Mouse (Mus musculus) mesoderm, embryonic 11.5 days (tissue): ENCODE results near the gene Ucma.
A peak's percentile ranks its signal among the peaks of the same experiment; 100 is the strongest.
"Not testable (repeated sequence)": the region's sequence is repeated elsewhere in the genome, so short reads cannot be mapped to it uniquely, and the experiment has no call there.

Source experiments
- DNase-seq: peaks from one replicate; pipeline ENCODE4 v3.0.0-alpha.2; 2012; ENCODE audit warnings: low read depth, low spot score

Gene Ucma

DNA sequence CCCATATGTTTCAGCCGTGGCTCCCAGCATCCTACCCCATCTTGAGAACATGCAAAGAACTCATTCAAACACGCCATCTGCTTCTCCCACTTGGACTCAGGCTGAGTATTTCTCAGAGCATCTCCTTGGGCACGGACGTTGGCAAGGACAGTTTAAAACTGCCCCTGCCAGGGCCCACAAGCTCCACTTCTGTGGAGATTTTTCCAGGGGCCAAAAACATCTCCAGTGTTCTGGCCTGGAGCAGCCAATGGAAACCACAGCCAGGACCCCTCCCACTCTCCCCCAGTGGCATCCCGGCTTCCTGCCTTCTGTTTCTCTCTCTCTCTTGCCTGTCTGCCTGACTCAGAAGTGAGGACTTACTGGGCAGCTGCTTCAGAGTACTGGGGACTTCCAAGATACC lies at the start of gene Ucma:
Gene Ucma (plus strand): TSS at position 316 of the 400 bp plus-strand sequence.
- no peak for DNase-seq

GRCm38 (mm10) chr2:4927391-4927790 lies 48.5 kb upstream of the Ucma start:
- DNase-seq: no peak

- DNase-seq: no peak
Measured at GRCm38 (mm10) chr2:4929230-4929629, 46.7 kb upstream of the Ucma start.

- no peak for DNase-seq
Measured at GRCm38 (mm10) chr2:4934516-4934915, 41.4 kb upstream of the Ucma start.

GRCm38 (mm10) chr2:4937931-4938330 lies 38.0 kb upstream of the Ucma start:
- DNase-seq: no peak

GRCm38 (mm10) chr2:4940861-4941260 lies 35.1 kb upstream of the Ucma start:
- DNase-seq: no peak

DNA sequence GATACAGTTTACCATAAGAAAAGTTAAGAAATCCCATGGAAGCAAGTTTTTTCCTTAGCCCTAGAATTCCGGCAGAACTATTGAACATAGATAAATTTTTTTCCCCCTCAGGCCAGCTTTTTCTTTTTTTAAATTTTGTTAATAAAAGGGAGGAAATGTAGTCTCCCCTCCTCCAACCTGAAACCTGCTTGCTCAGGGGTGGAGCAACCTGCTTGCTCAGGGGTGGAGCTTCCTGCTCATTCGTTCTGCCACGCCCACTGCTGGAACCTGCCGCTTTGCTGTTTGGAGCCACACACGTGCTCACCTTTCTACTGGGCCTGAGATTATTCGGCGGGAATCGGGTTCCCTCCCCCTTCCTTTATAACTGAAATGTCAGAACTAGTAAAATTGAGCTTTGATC lies 26.2 kb upstream of the Ucma start:
- not testable (repeated sequence) for DNase-seq

DNA sequence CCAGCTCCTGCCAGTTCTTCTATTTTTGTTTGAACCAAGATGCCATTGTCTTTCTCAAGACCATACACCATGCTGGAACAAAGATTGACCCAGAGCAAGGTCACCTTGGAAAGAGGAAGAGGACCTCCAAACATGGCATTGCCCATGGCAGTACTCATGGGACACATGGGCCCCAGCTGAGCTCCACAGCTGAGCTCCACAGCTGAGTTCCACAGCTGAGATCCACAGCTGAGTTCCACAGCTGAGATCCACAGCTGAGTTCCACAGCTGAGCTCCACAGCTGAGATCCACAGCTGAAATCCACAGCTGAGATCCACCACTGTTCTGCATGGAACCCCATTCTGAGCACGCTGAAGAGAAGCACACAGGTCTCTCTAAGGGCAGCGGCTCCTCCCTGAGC lies 24.9 kb upstream of the Ucma start:
- DNase-seq: no peak

GRCm38 (mm10) chr2:4954216-4954760 lies 21.6 kb upstream of the Ucma start:
- DNase-seq: no peak

DNA sequence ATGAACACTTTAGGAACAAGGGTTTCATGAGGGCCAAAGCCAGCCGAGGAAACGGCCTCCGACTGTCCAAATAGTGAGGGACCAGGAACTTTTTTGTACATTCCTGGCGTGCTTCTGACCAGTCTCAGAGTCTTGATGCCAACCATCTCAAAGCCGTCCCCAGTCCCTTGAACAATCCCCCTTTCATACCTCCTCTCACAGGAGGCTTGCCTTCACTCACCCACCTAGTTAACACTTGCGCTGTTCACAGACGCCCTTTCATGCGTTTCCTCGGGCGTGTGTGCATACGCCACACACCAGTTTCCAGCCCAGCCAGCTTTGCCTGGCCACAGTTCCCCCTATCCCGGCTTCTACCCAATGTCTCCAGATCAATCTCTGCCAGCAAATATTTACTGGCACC lies 17.9 kb upstream of the Ucma start:
- DNase-seq: no peak

DNA sequence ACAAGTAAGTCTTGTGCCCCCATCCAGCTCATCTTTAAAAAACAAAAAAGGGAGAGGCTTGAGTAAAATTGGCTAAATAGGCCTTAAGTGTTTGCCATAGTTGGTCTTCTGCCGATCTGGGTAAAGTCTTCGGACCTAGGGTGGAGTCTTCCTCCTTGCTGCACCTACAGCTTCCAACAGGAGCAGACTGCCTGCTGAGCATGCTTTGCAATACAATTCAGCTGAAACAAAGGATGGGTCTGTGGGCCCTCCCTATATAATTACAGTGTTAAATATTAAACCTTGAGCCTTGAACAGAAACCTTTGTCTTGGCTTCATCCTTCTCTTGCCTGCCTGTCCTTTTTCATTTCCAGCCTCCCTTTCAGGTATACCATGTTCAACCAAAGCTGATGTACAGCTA lies 8.1 kb upstream of the Ucma start:
- DNase-seq: no peak

DNA sequence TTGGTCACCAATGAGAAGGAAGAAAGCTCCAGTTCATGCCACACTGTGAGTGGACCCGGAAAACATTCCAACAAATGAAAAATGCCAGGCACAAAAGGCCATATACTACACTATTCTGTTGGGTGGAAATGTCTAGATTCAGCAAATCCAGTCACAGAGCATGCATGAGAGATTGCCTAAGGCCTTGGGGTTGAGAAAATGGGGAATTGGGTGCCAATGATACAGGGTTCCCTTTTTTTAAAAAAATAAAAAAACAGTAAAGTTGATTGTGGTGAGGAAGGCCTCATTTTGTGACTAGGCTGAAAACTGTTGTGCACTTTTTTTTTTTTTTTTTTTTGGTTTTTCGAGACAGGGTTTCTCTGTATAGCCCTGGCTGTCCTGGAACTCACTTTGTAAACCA lies 6.8 kb upstream of the Ucma start:
- no peak for DNase-seq

DNA sequence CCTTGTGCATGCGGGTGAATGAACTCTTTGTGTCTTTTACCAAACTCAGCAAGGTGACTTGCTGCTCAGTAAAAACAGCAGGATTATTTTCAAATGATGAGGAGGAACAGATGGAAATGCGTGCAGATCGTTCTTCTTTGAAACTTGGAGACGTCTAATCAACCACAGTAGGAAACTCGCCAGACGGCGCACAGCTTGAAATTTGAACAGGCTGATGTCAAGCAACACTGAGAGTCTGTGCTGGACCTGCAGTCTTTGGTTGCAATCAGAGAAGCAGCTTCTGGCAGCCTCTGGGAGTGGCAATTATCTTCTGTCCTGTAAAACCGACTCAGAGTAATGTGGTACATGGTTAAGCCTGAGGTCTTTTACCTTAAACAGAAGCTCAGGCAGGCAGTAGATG lies 2.2 kb downstream of the Ucma start:
- peak; percentile 30 for DNase-seq

DNA sequence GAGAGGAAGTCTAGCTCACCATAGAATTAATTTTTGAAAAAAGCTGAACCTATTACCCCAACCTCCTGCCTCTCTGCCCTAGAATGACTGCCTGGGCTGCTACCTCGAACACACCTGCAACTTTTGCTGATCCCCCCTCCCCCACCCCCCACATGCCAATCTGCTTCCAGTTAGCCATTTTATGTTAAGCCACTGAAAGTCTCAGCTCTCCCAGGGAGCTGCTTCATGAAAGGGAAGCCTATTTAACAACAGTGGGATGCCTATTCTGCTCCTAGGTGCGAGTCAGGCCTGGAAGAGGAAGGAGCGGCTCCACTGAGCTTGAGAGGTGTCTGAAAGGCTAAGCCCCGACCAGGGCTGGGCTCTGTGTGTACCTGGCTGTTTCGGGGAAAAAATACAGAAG lies 8.1 kb downstream of the Ucma start:
- DNase-seq: no peak

DNA sequence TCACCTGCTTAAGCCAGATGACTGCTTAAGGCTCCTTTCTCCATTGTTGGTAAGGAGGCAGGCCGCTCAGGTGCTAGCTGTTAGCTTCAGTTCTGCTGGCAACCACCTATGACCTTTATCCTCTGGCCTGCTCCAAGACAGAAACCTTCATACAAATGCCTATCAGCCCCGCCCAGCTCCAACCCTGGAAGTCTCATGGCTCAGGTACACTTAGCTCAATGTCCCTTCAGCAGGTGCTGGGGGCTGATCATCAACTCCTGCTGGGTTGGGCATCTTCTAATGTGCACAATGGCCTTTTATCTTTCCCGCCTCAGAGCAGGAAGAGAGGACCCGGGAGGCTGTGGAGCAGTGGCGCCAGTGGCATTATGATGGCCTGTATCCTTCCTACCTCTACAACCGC lies 9.1 kb downstream of the Ucma start:
- no peak for DNase-seq

DNA sequence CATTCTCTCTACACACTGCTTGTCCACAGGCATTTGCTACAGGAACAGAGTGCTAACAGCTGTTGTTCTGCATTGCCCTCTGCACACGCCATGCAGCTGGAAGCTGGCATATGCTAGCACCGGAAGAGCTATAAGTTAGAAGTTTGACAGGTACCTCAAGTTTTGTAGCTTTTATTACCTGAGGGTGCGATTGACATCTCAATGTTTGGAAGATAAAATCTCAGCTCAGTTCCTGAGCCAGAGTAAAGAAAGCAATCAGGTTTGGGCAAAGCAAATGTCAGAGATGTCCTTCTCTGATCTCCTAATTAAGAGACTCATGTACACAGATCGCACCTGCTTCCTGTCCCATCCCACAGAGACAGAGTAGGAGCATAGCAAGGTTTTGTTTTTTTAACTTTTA lies 10.9 kb downstream of the Ucma start:
- peak; percentile 10 for DNase-seq

- DNase-seq: no peak
Measured at GRCm38 (mm10) chr2:4987388-4988180, 11.7 kb downstream of the Ucma start.

DNA sequence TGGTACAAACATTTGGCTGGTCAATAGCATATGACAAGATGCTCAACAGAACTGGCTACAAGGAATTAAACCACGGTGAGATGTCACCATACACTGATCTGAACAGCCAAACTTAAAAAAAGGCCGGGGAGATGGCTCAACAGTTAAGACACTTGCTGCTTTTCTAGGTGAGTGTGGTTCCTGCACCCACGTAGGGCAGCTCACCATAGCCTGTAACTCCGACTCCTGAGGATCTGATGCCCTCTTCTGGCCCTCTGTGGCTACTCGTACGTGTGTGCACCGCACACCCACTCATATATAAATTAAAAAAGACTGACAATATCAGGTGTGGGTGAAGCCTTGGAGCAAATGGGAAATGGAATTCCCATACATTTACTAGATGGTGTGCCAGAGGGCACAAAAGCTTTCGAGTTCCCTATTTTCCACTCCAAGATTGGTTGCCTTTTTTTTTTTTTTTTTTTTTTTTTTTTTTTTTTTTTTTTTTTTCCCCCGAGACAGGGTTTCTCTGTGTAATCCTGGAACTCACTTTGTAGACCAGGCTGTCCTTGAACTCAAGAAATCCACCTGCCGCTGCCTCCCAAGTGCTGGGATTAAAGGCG lies 13.0 kb downstream of the Ucma start:
- no peak for DNase-seq

DNA sequence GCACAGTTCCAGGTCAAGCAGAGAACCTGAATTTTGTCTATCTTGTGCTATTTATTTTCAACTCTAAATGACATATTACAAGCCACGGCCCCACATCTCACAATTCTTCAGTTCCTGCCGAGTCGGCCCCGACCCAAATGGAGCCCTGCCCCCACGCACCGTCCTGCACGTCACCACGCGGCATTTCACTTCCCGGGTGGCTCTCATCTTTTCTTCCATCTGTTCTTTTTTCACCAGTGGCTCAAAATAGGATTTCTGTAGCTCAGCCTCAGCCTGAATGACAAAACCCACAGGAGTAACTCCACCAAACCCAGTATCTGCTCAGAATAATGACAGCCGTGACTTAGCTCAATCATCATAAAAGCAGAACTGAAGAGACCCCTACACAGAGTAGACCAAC lies 17.7 kb downstream of the Ucma start:
- no peak for DNase-seq

- no peak for DNase-seq
Measured at GRCm38 (mm10) chr2:4994436-4994835, 18.5 kb downstream of the Ucma start.

GRCm38 (mm10) chr2:4995646-4996045 lies 19.7 kb downstream of the Ucma start:
- DNase-seq: no peak

DNA sequence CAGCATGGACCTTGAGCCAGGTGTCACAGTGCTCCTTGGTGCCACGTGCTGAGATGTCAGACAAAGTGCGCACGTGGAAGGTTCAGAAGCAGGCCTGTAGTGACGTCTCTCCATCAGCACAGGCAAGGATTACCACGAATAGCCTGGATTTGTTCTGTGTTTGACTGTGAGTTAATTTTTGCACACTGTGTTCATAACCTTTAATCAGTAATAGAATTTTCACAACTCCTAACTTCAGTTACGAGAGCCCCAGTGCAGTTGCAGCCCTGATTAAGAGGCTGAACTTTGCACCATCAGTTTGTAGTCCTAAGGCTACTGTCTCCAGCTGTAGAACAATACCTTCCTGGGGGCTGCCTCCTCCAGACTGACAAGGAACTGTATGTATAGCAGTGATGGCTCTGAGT lies 20.5 kb downstream of the Ucma start:
- DNase-seq: no peak

DNA sequence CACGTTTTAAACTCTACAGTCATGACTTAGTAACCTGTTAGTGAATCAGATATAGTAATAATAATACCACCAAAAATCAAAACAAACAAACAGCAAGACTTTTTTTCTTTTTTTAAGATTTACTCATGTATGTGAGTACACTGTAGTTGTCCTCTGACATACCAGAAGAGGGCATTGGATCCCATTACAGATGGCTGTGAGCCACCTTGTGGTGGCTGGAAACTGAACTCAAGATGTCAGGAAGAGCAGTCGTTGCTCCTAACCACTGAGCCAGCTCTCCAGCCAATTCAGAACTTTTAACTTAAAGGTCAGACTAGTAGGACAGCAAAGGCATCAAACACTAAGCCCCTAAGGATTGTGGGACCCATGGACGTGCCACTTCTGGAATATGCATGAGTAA lies 23.0 kb downstream of the Ucma start:
- DNase-seq: no peak
